Mouse (Mus musculus) heart, embryonic 11.5 days (tissue): Measurements from ENCODE around the gene Pbrm1. TPM values are rescaled to one million over a fixed set of nuclear protein-coding genes. Genes with fewer than 3 reads are reported as not detected.

Source experiments
- ATAC-seq: fragments of 200-750 bp; cut with Nextera tagmentation; replicated peaks from 2 replicates; pipeline ENCODE4 v1.8.0; 2017; ENCODE audit warnings: moderate library complexity; ENCODE audit not compliant: insufficient number of reproducible peaks, low FRiP score, low TSS enrichment
- H3K27ac ChIP-seq: fragments of 300-500 bp; sonication (generic); 2 replicates; pipeline ENCODE4 v1.5.1; 2014; ENCODE audit warnings: mild to moderate bottlenecking, low read depth, low read length
- H3K27me3 ChIP-seq: fragments of 300-500 bp; sonication (generic); 2 replicates; pipeline ENCODE4 v1.6.1; 2014; ENCODE audit warnings: mild to moderate bottlenecking, low read length, mixed read lengths; ENCODE audit not compliant: control insufficient read depth, insufficient read depth
- H3K36me3 ChIP-seq: fragments of 300-500 bp; sonication (generic); 2 replicates; pipeline ENCODE4 v1.6.1; 2014; ENCODE audit warnings: mild to moderate bottlenecking, low read length, moderate library complexity, mixed read lengths; ENCODE audit not compliant: control insufficient read depth, insufficient read depth
- H3K4me1 ChIP-seq: fragments of 300-500 bp; sonication (generic); 2 replicates; pipeline ENCODE4 v1.6.1; 2014; ENCODE audit warnings: low read length; ENCODE audit not compliant: control insufficient read depth, insufficient read depth
- H3K4me2 ChIP-seq: fragments of 300-500 bp; sonication (generic); 2 replicates; pipeline ENCODE4 v1.6.1; 2014; ENCODE audit warnings: mild to moderate bottlenecking, moderate library complexity
- H3K4me3 ChIP-seq: fragments of 300-500 bp; sonication (generic); 2 replicates; pipeline ENCODE4 v1.5.1; 2014; ENCODE audit warnings: low read depth, low read length
- H3K9ac ChIP-seq: fragments of 300-500 bp; sonication (generic); 2 replicates; pipeline ENCODE4 v1.6.1; 2014; ENCODE audit warnings: mild to moderate bottlenecking, low read depth, low read length, moderate library complexity
- H3K9me3 ChIP-seq: fragments of 300-500 bp; sonication (generic); replicated peaks from 2 replicates; pipeline ENCODE4 v1.6.1; 2016; ENCODE audit warnings: low read length; ENCODE audit not compliant: control insufficient read depth
- WGBS: fragments of 180-500 bp; shearing (Covaris S2); extraction: QIAGEN DNeasy Blood & Tissue Kit; methylation state at CpG from one replicate; pipeline ENCODE4 v1.1.7; 2014; ENCODE audit not compliant: insufficient replicate concordance; 5-methylcytosine and 5-hydroxymethylcytosine counted together
- polyA plus RNA-seq: library from polyadenylated mRNA; unstranded; fragments of >200 nt; fragmentation: Nextera tagmentation; extraction: Ambion mirVana; gene quantifications from 2 replicates; pipeline ENCODE4 v1.2.1, GENCODE M21; 2014

Pbrm1 gene
- polyA plus RNA-seq, 1 experiment from 2014 or later: 93.6 TPM

DNA sequence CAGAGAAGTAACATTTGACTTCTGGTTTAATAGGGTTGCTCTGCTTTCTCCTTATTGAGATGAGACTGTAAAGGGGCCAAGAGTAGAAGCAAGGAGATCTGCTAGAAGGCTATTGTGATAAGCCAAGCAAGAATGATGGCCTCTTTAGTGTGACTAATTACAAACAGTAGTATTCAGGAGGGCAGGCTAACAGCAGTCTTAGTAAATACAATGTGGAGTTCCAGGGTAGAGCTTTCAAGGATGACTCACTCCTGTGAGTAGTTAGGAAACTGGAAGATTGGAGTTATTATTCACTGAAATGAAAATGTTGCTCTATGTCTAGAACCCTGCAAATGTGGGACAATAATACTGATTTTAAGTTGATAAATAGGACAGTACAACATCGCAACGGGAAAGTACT lies 69.6 kb downstream of the Pbrm1 start:
- peaks cover 39% of the 10 kb centered on the region for H3K36me3 ChIP-seq
- no peak overlapping the region for H3K4me2 ChIP-seq
- no peak overlapping the region for H3K9ac ChIP-seq
- no peak for ATAC-seq
- H3K9me3 ChIP-seq: no peaks in the 10 kb centered on the region
- no peak overlapping the region for H3K4me3 ChIP-seq
- no peak overlapping the region for H3K27ac ChIP-seq
- H3K27me3 ChIP-seq: no peaks in the 10 kb centered on the region
- no peaks in the 10 kb centered on the region for H3K4me1 ChIP-seq
- WGBS: 97% methylated on average over 2 of the region's 2 CpGs

DNA sequence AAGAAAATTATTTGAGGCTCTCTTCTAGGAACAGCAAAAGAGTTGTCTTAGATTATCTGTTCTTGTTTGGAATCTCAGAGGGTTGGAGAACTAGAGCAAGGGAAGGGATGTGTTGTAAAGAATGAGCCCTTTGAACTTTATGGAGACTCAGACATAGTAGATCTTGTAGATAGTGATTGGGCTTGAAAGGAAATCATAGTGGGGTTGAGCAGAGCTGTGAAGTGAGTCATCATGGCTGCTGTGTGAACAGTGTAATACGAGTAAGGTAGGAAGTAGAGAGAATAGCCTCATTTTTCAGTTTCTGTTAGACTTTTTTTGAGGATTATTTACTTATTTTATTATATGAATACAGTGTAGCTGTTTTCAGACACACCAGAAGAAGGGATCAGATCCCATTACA lies 71.0 kb downstream of the Pbrm1 start:
- H3K9ac ChIP-seq: no peak overlapping the region
- 80% methylated on average over 1 of the region's 1 CpGs for WGBS
- ATAC-seq: no peak
- H3K4me3 ChIP-seq: no peak overlapping the region
- no peaks in the 10 kb centered on the region for H3K27me3 ChIP-seq
- no peak overlapping the region for H3K4me2 ChIP-seq
- H3K27ac ChIP-seq: no peak overlapping the region
- H3K4me1 ChIP-seq: no peaks in the 10 kb centered on the region
- H3K36me3 ChIP-seq: peaks cover 39% of the 10 kb centered on the region
- H3K9me3 ChIP-seq: no peaks in the 10 kb centered on the region

DNA sequence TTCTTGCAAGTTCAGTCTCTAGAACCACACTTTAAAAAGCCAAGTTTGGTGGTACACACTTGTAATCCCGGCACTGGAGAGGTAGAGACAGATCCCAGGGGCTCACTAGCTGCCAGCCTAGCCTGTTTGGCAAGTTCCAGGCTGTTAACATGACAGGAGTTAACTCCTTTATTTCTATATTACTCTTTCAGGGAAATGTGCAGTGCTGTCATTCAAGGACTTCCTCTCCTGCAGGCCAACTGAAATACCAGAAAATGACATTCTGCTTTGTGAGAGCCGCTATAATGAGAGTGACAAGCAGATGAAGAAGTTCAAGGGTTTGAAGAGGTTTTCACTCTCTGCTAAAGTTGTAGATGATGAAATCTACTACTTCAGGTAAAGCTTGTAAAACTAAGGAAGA lies 86.2 kb downstream of the Pbrm1 start:
- H3K27me3 ChIP-seq: no peaks in the 10 kb centered on the region
- WGBS: 93% methylated on average over 2 of the region's 2 CpGs
- no peak for ATAC-seq
- no peak overlapping the region for H3K9ac ChIP-seq
- no peak overlapping the region for H3K4me3 ChIP-seq
- H3K36me3 ChIP-seq: peaks cover 30% of the 10 kb centered on the region
- H3K4me1 ChIP-seq: no peaks in the 10 kb centered on the region
- H3K27ac ChIP-seq: no peak overlapping the region
- no peak overlapping the region for H3K4me2 ChIP-seq
- no peaks in the 10 kb centered on the region for H3K9me3 ChIP-seq

DNA sequence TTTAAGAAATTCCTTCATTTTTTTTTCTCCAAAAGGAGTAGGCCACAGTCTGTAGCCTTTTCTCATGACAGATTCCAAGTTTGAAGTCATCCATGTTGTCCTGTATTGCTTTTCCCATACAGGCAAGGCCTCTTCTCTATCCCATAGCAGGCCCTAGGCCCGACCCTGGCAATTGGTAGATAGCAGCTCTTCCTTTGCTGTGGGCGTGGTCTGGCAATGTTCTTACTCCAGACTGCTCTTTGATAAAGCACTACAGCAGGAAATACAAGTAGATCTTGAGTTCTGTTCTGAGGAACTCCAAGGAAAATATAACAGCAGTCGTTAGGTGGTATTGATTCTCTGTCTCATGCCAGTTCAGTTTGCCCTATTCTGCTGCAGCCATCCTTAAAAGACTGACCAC lies 91.7 kb downstream of the Pbrm1 start:
- Histone ChIP-seq H3K27me3 (no peaks in the 10 kb centered on the region), H3K4me2 (no peak overlapping the region), H3K4me1 (peaks cover 4% of the 10 kb centered on the region; the same call in 1 of the 2 replicates), H3K4me3 (no peak overlapping the region), H3K27ac (no peak overlapping the region), H3K9me3 (no peaks in the 10 kb centered on the region), H3K36me3 (peaks cover 20% of the 10 kb centered on the region), H3K9ac (peak overlapping the region; percentile 17; the same call in 1 of the 2 replicates)
- no peak; the same call in 1 of the 2 replicates for ATAC-seq
- WGBS: 61% methylated on average over 3 of the region's 3 CpGs

DNA sequence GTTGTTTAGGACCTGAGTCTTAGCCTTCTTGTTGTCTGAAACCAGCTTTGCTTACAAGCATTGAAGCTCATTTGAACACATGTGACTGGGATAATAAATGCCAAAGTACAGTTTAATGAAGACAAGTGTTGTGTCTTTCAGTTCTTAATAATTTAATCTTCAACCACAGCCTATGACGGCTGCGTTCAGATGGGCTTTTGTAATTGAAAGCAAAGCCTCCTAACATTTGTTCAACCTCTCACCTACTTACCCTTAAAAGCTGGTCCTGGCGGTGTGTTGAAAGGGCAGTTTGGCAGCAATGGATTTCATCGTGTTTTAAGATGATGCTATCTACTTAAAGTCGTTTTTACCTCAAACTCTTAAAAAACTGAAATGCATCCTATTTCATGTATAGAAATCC lies 93.2 kb downstream of the Pbrm1 start:
- Histone ChIP-seq H3K4me2 (no peak overlapping the region), H3K27ac (no peak overlapping the region), H3K9me3 (no peaks in the 10 kb centered on the region), H3K4me1 (peaks cover 10% of the 10 kb centered on the region; the same call in 1 of the 2 replicates), H3K9ac (no peak overlapping the region), H3K4me3 (no peak overlapping the region), H3K36me3 (peaks cover 7% of the 10 kb centered on the region), H3K27me3 (no peaks in the 10 kb centered on the region)
- no peak for ATAC-seq
- WGBS: 81% methylated on average over 5 of the region's 5 CpGs

DNA sequence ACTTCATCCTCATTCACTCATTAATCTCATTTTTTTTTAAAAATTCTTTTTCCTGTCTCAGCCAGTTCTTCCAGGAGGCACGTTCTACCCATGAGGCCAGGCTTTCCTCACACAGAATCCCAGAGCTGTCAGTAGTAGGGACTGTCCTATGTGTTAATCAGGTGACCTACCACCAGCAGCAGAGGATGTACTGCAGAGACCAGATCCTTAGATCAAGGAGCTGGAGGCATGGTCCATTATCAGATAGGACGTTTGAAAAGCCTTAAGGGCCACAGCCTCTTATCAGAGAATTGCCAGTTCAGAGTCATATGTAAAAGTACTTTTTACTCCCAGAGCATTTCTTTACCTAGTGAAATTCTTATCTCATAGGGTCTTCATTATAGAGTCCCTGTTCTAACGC lies 95.1 kb downstream of the Pbrm1 start:
- H3K27ac ChIP-seq: no peak overlapping the region
- H3K4me3 ChIP-seq: no peak overlapping the region
- peaks cover 12% of the 10 kb centered on the region for H3K36me3 ChIP-seq
- no peak overlapping the region for H3K9ac ChIP-seq
- no peaks in the 10 kb centered on the region for H3K27me3 ChIP-seq
- H3K9me3 ChIP-seq: no peaks in the 10 kb centered on the region
- H3K4me1 ChIP-seq: peaks cover 10% of the 10 kb centered on the region; the same call in 1 of the 2 replicates
- WGBS: 52% methylated on average over 3 of the region's 3 CpGs
- ATAC-seq: no peak
- no peak overlapping the region for H3K4me2 ChIP-seq

DNA sequence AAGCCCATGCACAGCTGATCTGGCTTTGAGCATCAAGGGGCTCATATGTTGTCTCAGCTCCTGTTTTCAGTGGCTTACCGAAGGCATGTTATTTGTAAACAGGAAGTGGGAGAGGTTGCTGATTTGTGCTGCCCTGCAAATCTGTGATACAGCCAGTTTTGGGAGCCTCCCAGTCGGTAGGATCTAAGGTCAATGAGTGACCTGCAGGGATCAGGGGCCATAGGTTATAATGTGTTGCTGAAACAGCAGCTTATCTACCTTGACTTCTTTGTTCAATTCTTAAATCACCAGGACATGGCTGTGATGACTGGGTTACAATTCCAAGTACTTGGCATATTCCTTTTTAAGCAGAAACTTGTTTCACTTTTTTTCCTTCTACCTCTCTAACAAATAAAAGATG lies 96.6 kb downstream of the Pbrm1 start:
- no peak overlapping the region for H3K4me2 ChIP-seq
- no peak overlapping the region for H3K9ac ChIP-seq
- no peak overlapping the region for H3K27ac ChIP-seq

DNA sequence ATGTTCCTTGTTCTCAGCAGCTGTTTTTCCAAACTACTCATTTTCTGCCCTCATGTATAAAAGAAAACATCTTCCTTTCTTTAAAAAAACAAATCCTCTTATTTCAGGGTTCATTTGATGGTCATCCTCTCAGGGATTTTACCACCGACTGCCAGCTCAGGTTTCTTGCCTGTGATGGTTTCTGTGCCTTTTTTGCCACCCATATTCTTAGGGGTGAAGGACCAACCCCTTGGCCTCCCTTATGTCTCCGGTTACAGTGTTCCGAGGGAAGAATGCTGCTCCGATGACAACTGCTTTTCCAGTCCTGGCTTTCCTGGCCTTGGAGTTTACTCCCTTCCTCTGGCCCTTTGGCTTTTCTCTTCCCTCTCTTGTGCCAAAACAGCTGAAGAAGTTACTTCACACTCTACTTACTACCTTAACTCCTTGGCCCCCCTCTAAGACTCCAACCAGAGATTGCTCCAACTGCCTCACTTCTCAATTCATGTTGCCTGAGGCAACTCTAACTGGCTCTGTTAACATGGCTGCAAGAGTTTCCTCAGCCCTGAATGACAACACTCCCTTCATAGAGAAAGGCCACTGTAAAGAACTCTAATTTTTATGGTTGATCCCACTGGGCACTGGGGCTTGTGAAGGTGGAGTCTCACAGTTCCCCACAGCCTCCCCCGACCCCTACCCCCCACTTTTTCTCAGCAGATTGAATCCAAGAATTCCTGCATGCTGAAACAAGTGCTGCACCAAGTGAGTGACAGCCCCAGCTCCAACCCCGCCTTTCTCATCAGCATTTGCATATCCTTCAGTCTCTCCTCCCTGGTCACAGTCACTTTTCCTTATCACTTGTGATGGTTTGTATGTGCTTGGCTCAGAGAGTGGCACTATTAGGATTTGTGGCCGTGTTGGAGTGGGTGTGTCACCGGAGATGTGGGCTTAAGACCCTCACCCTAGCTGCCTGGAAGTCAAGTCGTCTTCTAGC lies 106.5 kb downstream of the Pbrm1 start:
- ATAC-seq: no peak
- Histone ChIP-seq H3K4me2 (peak overlapping the region; percentile 2; the same call in 1 of the 2 replicates), H3K27ac (peak overlapping the region; percentile 10; the same call in 1 of the 2 replicates), H3K4me3 (no peak overlapping the region), H3K9ac (peak overlapping the region; percentile 7; the same call in 1 of the 2 replicates), H3K9me3 (no peaks in the 10 kb centered on the region), H3K27me3 (no peaks in the 10 kb centered on the region), H3K4me1 (peaks cover 17% of the 10 kb centered on the region), H3K36me3 (peaks cover 9% of the 10 kb centered on the region; the same call in 1 of the 2 replicates)
- WGBS: 57% methylated on average over 9 of the region's 9 CpGs

More for the DNA sequence above, 96.6 kb downstream of the Pbrm1 start:
- no peak overlapping the region for H3K4me3 ChIP-seq
- no peaks in the 10 kb centered on the region for H3K27me3 ChIP-seq
- 57% methylated on average over 2 of the region's 2 CpGs for WGBS
- ATAC-seq: no peak
- peaks cover 7% of the 10 kb centered on the region; the same call in 1 of the 2 replicates for H3K4me1 ChIP-seq
- no peaks in the 10 kb centered on the region for H3K9me3 ChIP-seq
- peaks cover 12% of the 10 kb centered on the region for H3K36me3 ChIP-seq
